Mouse (Mus musculus): Measurements from ENCODE around the gene Olfr1018. TPM values are rescaled to one million over a fixed set of nuclear protein-coding genes. Genes with fewer than 3 reads are reported as not detected.

The Olfr1018 gene
- not detected for total RNA-seq (2021)
- long read RNA-seq, experiment 1: 0 reads
- long read RNA-seq, experiment 2: 0 reads

GRCm38 (mm10) chr2:85818179-85818578 lies at the start of gene Olfr1018:
Gene Olfr1018 (plus strand): TSS chr2:85818479.
- no peak for DNase-seq (ENCODE audit: low spot score in 2 of 2)

DNA sequence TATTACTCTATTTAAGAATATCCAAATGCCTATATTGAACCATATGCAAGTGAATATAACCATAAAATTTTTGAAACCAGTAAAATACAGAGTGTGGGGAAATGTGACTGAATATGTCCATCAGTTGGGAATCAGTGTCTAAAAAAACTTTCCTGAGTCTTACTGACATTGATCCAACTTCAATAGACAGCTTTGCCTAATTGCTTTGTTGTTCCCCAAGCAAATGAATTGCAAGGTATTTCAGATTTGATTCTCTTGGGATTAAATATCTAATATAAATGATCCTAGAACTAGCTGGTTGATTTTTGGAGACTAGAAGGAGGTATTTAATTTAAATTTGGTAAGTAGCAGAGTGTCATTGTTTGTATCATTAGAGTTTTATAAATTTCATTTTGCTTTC lies 45.9 kb upstream of the Olfr1018 start, which contains the start of gene Olfr1014:
Gene Olfr1014 (plus strand): TSS at position 301 of the 400 bp plus-strand sequence.
- no peak for DNase-seq (ENCODE audit: low spot score in 2 of 2)

DNA sequence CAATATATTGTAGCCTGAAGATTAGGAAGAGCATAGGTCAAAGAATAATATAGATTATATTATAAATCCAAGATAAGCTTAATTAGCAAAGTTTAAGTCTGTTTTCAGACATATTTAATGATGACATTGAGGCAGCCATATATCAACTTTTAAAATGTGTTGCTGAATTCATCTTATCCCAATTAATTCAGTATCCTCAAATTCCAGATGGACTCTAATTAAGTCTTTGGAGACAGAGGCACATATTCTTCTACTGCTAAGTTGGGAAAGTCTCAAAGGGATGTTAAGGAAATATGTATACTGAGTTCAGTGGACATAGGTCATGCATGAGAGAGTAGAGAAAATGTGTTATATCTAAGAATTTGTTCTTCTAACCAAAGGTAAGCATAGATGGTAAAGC lies 36.6 kb upstream of the Olfr1018 start, which contains the start of gene Olfr1015:
Gene Olfr1015 (plus strand): TSS at position 301 of the 400 bp plus-strand sequence.
- no peak for DNase-seq (ENCODE audit: low spot score in 2 of 2)

- DNase-seq (ENCODE audit: low spot score in 2 of 2): no peak
These were observed 25.9 kb upstream of the Olfr1018 start for GRCm38 (mm10) chr2:85792331-85792730.

DNA sequence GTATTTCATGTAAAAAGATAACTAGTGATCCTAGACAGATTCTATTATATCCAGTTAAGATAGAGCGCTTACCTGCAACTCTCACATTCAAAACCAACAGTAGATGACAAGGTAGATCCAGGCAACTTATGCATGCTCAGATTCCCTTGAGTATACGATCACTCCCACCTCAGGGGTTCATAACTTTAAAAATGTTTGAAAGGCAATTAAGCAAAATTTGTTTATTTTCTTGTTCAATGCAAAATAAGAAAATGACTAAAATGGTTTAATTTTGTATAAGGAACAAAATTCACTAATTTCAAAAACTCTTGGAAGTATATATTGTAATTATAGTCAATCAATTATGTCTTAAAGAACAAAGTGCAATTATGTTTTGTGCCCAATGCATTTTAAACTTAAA lies 15.8 kb upstream of the Olfr1018 start, which contains the start of gene Olfr1016:
Gene Olfr1016 (minus strand): TSS at position 101 of the 400 bp plus-strand sequence.
- no peak for DNase-seq (ENCODE audit: low spot score in 2 of 2)

DNA sequence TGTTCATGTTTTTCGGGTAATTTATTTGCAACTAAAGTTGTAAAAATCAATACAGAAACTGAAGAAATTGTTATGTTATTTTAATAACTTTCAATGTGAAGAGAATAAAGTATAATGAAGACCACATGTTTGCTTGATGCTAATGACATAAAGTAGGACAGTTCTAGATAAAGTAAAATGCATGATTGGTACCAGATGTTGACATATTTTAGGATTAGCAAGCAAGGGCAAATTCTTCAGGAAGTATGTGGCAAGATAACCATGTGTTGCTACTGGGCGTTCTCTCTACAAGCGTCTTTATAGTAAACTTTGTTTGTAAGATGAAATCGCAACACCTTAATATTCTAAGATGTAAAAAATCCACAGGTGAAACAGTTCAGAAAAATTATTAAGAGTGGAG lies 13.8 kb upstream of the Olfr1018 start:
- no peak for DNase-seq (ENCODE audit: low spot score in 2 of 2)

- no peak for DNase-seq (ENCODE audit: low spot score in 2 of 2)
These were observed 27.1 kb downstream of the Olfr1018 start, which contains the start of gene Olfr1019 for GRCm38 (mm10) chr2:85845383-85845782. Gene Olfr1019 (minus strand): TSS chr2:85845483.

DNA sequence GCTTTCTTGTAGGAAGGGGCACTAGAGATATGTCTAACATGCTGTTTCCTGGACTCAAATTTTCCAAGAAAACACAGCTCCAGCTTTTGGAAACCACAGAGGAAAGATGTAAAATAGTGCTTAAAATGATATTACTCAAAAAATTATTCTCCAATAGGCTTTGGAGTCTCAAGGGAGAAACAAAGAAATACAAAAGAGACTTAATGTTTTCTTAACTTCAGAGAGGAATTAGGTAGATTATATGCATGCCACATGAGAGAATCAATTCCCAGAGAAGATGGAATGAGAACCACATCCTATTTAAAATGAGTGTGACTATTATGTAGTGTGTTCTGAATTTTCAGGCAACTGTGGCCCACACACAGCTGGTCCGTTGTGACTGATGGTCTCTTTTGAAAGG lies 28.5 kb downstream of the Olfr1018 start, which contains the start of gene Olfr1020:
Gene Olfr1020 (plus strand): TSS at position 301 of the 400 bp plus-strand sequence.
- no peak for DNase-seq (ENCODE audit: low spot score in 2 of 2)

DNA sequence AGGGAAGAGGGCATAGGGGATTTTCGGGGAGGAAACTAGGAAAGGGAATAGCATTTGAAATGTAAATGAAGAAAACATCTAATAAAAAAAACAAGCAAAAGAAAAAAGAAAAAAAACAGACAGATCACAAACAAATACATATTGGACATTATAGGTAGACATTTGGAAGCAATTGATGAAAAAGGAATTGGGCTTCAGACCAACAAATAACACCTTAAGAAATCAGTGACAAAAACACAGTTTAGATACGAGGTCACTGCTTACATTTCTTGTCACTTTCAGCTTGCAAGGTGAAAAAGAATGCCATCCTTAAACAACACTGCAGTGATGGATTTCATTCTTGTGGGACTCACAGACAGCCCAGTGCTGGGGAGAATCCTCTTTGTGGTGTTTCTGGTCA lies 50.0 kb downstream of the Olfr1018 start, which contains the start of gene Olfr1022:
Gene Olfr1022 (plus strand): TSS at position 301 of the 400 bp plus-strand sequence.
- no peak for DNase-seq (ENCODE audit: low spot score in 2 of 2)

Other genes starting within 250 kb of the Olfr1018 start
- not detected for gene Olfr996, start 239.3 kb upstream of the Olfr1018 start, total RNA-seq (2021)
- gene Olfr998, start 229.5 kb upstream of the Olfr1018 start, total RNA-seq (2021): not detected
- not detected for gene Olfr1000, start 206.6 kb upstream of the Olfr1018 start, total RNA-seq (2021)
- not detected for gene Olfr1002, start 167.8 kb upstream of the Olfr1018 start, total RNA-seq (2021)
- not detected for gene Olfr154, start 154.0 kb upstream of the Olfr1018 start, total RNA-seq (2021)
- not detected for gene Olfr1006, start 139.7 kb upstream of the Olfr1018 start, total RNA-seq (2021)
- not detected for gene Olfr1008, start 129.0 kb upstream of the Olfr1018 start, total RNA-seq (2021)
- not detected for gene Olfr1009, start 103.1 kb upstream of the Olfr1018 start, total RNA-seq (2021)
- gene Olfr1012, start 55.7 kb upstream of the Olfr1018 start, total RNA-seq (2021): not detected
- not detected for gene Olfr1013, start 51.4 kb upstream of the Olfr1018 start, total RNA-seq (2021)
- gene Olfr1014, start 45.8 kb upstream of the Olfr1018 start, total RNA-seq (2021): not detected
- gene Olfr1015, start 36.5 kb upstream of the Olfr1018 start, total RNA-seq (2021): not detected
- not detected for gene Olfr1016, start 15.9 kb upstream of the Olfr1018 start, total RNA-seq (2021)
- gene Olfr1019, start 27.0 kb downstream of the Olfr1018 start, total RNA-seq (2021): not detected
- gene Olfr1020, start 28.6 kb downstream of the Olfr1018 start, total RNA-seq (2021): not detected
- not detected for gene Olfr1022, start 50.1 kb downstream of the Olfr1018 start, total RNA-seq (2021)
- gene Olfr1023, start 67.2 kb downstream of the Olfr1018 start, total RNA-seq (2021): not detected
- gene Olfr1024, start 86.6 kb downstream of the Olfr1018 start, total RNA-seq (2021): not detected
- gene Olfr1025-ps1, start 96.7 kb downstream of the Olfr1018 start, total RNA-seq (2021): not detected
- gene Olfr1026, start 103.1 kb downstream of the Olfr1018 start, total RNA-seq (2021): not detected
- gene Olfr1028, start 132.0 kb downstream of the Olfr1018 start, total RNA-seq (2021): not detected
- not detected for gene Olfr1029, start 155.4 kb downstream of the Olfr1018 start, total RNA-seq (2021)
- gene Olfr1030, start 160.8 kb downstream of the Olfr1018 start, total RNA-seq (2021): not detected
- not detected for gene Olfr1031, start 171.8 kb downstream of the Olfr1018 start, total RNA-seq (2021)
- gene Olfr1032, start 187.1 kb downstream of the Olfr1018 start, total RNA-seq (2021): not detected
- not detected for gene Olfr1033, start 202.2 kb downstream of the Olfr1018 start, total RNA-seq (2021)
- not detected for gene Olfr1034, start 227.4 kb downstream of the Olfr1018 start, total RNA-seq (2021)